Mouse (Mus musculus): ENCODE results near the gene Gnpat. TPM values are rescaled to one million over a fixed set of nuclear protein-coding genes. Genes with fewer than 3 reads are reported as not detected.

The Gnpat gene
- polyA plus RNA-seq, 1 experiment from 2014 or later = 107 TPM

DNA sequence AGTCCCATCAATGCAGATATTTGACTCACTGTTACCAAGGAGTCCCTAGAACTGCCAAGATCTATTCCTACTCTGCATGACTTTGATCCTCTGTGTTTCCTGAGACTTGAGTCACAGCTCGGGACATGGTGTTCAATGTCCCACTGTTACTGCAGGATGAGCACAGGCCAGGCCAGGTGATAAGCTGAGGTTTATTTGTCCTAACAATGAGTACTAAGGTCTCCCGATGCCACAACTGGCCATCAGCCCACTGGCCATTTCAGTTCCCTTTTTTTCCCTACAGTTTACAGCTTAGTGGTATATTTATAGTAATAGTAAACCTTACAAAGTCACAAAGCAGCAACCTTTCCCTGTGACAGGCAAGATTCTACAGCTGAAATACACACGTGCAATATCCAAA is 69.6 kb downstream of the Gnpat start:
- H3K4me3 ChIP-seq (ENCODE audit: low read depth, low read length) = no peak overlapping the region
- ATAC-seq (replicated peaks; ENCODE audit: low FRiP score) (no peak), DNase-seq (ENCODE audit: low spot score) (no peak)
- H3K9ac ChIP-seq (ENCODE audit: low read depth, low read length) = no peak overlapping the region
- H3K27me3 ChIP-seq (replicated peaks; ENCODE audit: control insufficient read depth, insufficient read depth, low read length) = no peaks in the 10 kb centered on the region
- no peak overlapping the region for H3K4me2 ChIP-seq
- WGBS = 72% methylated on average over 3 of the region's 3 CpGs
- H3K9me3 ChIP-seq (ENCODE audit: control insufficient read depth, low read length) = no peaks in the 10 kb centered on the region
- H3K4me1 ChIP-seq (replicated peaks; ENCODE audit: control insufficient read depth, insufficient read depth, low read length) = peaks cover 5% of the 10 kb centered on the region; the same call in 1 of the 2 replicates
- peaks cover 1% of the 10 kb centered on the region; the same call in 1 of the 2 replicates for H3K36me3 ChIP-seq (ENCODE audit: control insufficient read depth, insufficient read depth, low read length)
- H3K27ac ChIP-seq (ENCODE audit: low read depth, low read length) = no peak overlapping the region

DNA sequence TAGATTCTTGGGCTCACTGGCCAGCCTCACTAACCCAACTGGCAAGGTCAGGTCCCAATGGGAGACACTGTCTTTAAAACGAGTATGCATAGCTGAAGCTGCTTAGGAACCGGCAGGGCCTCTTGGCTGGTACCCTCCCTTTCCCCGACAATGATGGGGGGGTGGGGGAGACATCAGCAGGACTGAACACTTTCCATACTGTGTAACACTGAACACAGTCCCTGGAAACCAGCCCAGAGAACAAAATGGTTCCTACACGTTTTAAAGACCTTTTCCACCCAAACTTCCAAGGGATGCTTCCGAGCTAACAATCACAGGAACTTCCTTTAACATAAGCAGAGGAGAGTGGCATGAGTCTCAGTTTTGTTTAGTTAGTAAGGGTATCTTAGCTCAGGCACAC is 72.3 kb downstream of the Gnpat start:
- WGBS = 76% methylated on average over 5 of the region's 5 CpGs
- Histone ChIP-seq H3K27ac (ENCODE audit: low read depth, low read length) (no peak overlapping the region), H3K4me1 (replicated peaks; ENCODE audit: control insufficient read depth, insufficient read depth, low read length) (no peaks in the 10 kb centered on the region; the same call in 1 of the 2 replicates), H3K4me3 (ENCODE audit: low read depth, low read length) (no peak overlapping the region), H3K27me3 (replicated peaks; ENCODE audit: control insufficient read depth, insufficient read depth, low read length) (no peaks in the 10 kb centered on the region), H3K4me2 (no peak overlapping the region), H3K9me3 (ENCODE audit: control insufficient read depth, low read length) (no peaks in the 10 kb centered on the region), H3K9ac (ENCODE audit: low read depth, low read length) (no peak overlapping the region), H3K36me3 (ENCODE audit: control insufficient read depth, insufficient read depth, low read length) (peaks cover 5% of the 10 kb centered on the region; the same call in 1 of the 2 replicates)
- no peak for DNase-seq (ENCODE audit: low spot score)
- ATAC-seq (replicated peaks; ENCODE audit: low FRiP score) = no peak

GRCm38 (mm10) chr8:124936699-124937098 is 73.9 kb downstream of the Gnpat start:
- 91% methylated on average over 10 of the region's 10 CpGs for WGBS
- no peaks in the 10 kb centered on the region for H3K27me3 ChIP-seq (replicated peaks; ENCODE audit: control insufficient read depth, insufficient read depth, low read length)
- H3K9me3 ChIP-seq (ENCODE audit: control insufficient read depth, low read length) = no peaks in the 10 kb centered on the region
- H3K36me3 ChIP-seq (ENCODE audit: control insufficient read depth, insufficient read depth, low read length) = peaks cover 5% of the 10 kb centered on the region; the same call in 1 of the 2 replicates
- H3K27ac ChIP-seq (ENCODE audit: low read depth, low read length) = no peak overlapping the region
- no peak overlapping the region for H3K4me3 ChIP-seq (ENCODE audit: low read depth, low read length)
- H3K4me2 ChIP-seq = no peak overlapping the region
- no peaks in the 10 kb centered on the region for H3K4me1 ChIP-seq (replicated peaks; ENCODE audit: control insufficient read depth, insufficient read depth, low read length)
- H3K9ac ChIP-seq (ENCODE audit: low read depth, low read length) = no peak overlapping the region
- DNase-seq (ENCODE audit: low spot score) = no peak
- ATAC-seq (replicated peaks; ENCODE audit: low FRiP score) = no peak

- Histone ChIP-seq H3K4me2 (no peak overlapping the region), H3K4me1 (replicated peaks; ENCODE audit: control insufficient read depth, insufficient read depth, low read length) (no peaks in the 10 kb centered on the region), H3K9me3 (ENCODE audit: control insufficient read depth, low read length) (no peaks in the 10 kb centered on the region), H3K9ac (ENCODE audit: low read depth, low read length) (no peak overlapping the region), H3K4me3 (ENCODE audit: low read depth, low read length) (no peak overlapping the region), H3K27ac (ENCODE audit: low read depth, low read length) (no peak overlapping the region), H3K36me3 (ENCODE audit: control insufficient read depth, insufficient read depth, low read length) (peaks cover 5% of the 10 kb centered on the region; the same call in 1 of the 2 replicates), H3K27me3 (replicated peaks; ENCODE audit: control insufficient read depth, insufficient read depth, low read length) (no peaks in the 10 kb centered on the region)
- DNase-seq (ENCODE audit: low spot score) (no peak), ATAC-seq (replicated peaks; ENCODE audit: low FRiP score) (no peak)
- WGBS = 80% methylated on average over 4 of the region's 4 CpGs
Measured at GRCm38 (mm10) chr8:124937293-124937692, 74.5 kb downstream of the Gnpat start.

Other genes starting within 250 kb of the Gnpat start
- 16.3 and 17.5 TPM in 2 replicates for gene 2310022B05Rik, start 199.7 kb upstream of the Gnpat start, polyA plus RNA-seq (2014; fragmentation: Nextera tagmentation; extraction: Ambion mirVana)
- gene Ttc13, start 141.1 kb upstream of the Gnpat start, polyA plus RNA-seq (2014; fragmentation: Nextera tagmentation; extraction: Ambion mirVana) = 49.8 and 51.9 TPM in 2 replicates
- gene Arv1, start 140.9 kb upstream of the Gnpat start, polyA plus RNA-seq (2014; fragmentation: Nextera tagmentation; extraction: Ambion mirVana) = 17.9 and 23.3 TPM in 2 replicates
- gene Fam89a, start 111.2 kb upstream of the Gnpat start, polyA plus RNA-seq (2014; fragmentation: Nextera tagmentation; extraction: Ambion mirVana) = 3.6 and 3.8 TPM in 2 replicates
- gene Trim67, start 69.9 kb upstream of the Gnpat start, polyA plus RNA-seq (2014; fragmentation: Nextera tagmentation; extraction: Ambion mirVana) = 0.05 TPM in 1 of 2 replicates, not detected in the other
- 65.7 and 71.5 TPM in 2 replicates for gene 2810004N23Rik, start 87 bp downstream of the Gnpat start, polyA plus RNA-seq (2014; fragmentation: Nextera tagmentation; extraction: Ambion mirVana)
- gene Exoc8, start 34.7 kb downstream of the Gnpat start, polyA plus RNA-seq (2014; fragmentation: Nextera tagmentation; extraction: Ambion mirVana) = 9.1 and 9.7 TPM in 2 replicates
- 11.5 and 13.2 TPM in 2 replicates for gene Sprtn, start 34.9 kb downstream of the Gnpat start, polyA plus RNA-seq (2014; fragmentation: Nextera tagmentation; extraction: Ambion mirVana)
- 8.4 and 10.0 TPM in 2 replicates for gene Egln1, start 86.3 kb downstream of the Gnpat start, polyA plus RNA-seq (2014; fragmentation: Nextera tagmentation; extraction: Ambion mirVana)
- 113 and 115 TPM in 2 replicates for gene Tsnax, start 150.0 kb downstream of the Gnpat start, polyA plus RNA-seq (2014; fragmentation: Nextera tagmentation; extraction: Ambion mirVana)
- 0.82 and 1.2 TPM in 2 replicates for gene Disc1, start 191.2 kb downstream of the Gnpat start, polyA plus RNA-seq (2014; fragmentation: Nextera tagmentation; extraction: Ambion mirVana)

Data from liver, embryonic 11.5 days (tissue).